Mouse (Mus musculus): ENCODE data around the gene Tspan9.

- no peak for TF ChIP-seq CTCF (IDR thresholded peaks at IDR 0.05; ENCODE audit: low read depth)
- TF ChIP-seq EP300 (IDR thresholded peaks at IDR 0.05; ENCODE audit: low read depth), result no peak
Measured at GRCm38 (mm10) chr6:127999118-127999517, 144.3 kb downstream of the Tspan9 start.
